Mouse (Mus musculus): ENCODE data around the gene Snx14. TPM values are rescaled to one million over a fixed set of nuclear protein-coding genes. Genes with fewer than 3 reads are reported as not detected.
A peak's percentile ranks its signal among the peaks of the same experiment; 100 is the strongest.

Snx14 gene
- polyA plus RNA-seq, 1 experiment from 2014 or later = 19.8 TPM

GRCm38 (mm10) chr9:88438237-88438554, 562 bp downstream of the Snx14 start:
- peak overlapping the region; percentile 82 for H3K9ac ChIP-seq (ENCODE audit: low read length)
- no peak for DNase-seq (ENCODE audit: low spot score)

GRCm38 (mm10) chr9:88437342-88438236, 1.2 kb downstream of the Snx14 start:
- Histone ChIP-seq H3K4me1 (replicated peaks; ENCODE audit: control insufficient read depth, insufficient read depth) (no peaks in the 10 kb centered on the region), H3K9me3 (ENCODE audit: control insufficient read depth, low read length) (no peaks in the 10 kb centered on the region), H3K4me2 (replicated peaks; ENCODE audit: low read depth) (peak overlapping the region; percentile 92), H3K27me3 (ENCODE audit: control insufficient read depth, insufficient read depth, low read length) (no peaks in the 10 kb centered on the region), H3K9ac (ENCODE audit: low read length) (peak overlapping the region; percentile 82; the same call in 1 of the 2 replicates), H3K4me3 (ENCODE audit: low read depth, low read length) (peak overlapping the region; percentile 93), H3K36me3 (ENCODE audit: control insufficient read depth, insufficient read depth, low read length) (no peaks in the 10 kb centered on the region), H3K27ac (replicated peaks) (no peak overlapping the region)
- TF ChIP-seq CTCF (IDR thresholded peaks at IDR 0.05; ENCODE audit: low read depth) (no peak), EP300 (optimal IDR thresholded peaks at IDR 0.05) (no peak)
- DNase-seq (ENCODE audit: low spot score) = no peak
- WGBS = 33% methylated on average over 10 of the region's 10 CpGs
- ATAC-seq (ENCODE audit: low FRiP score, low TSS enrichment) = no peak

More at GRCm38 (mm10) chr9:88438237-88438554, 562 bp downstream of the Snx14 start:
- H3K4me2 ChIP-seq (replicated peaks; ENCODE audit: low read depth) = peak overlapping the region; percentile 92
- H3K27me3 ChIP-seq (ENCODE audit: control insufficient read depth, insufficient read depth, low read length) = no peaks in the 10 kb centered on the region
- peak overlapping the region; percentile 95 for H3K27ac ChIP-seq (replicated peaks)
- H3K36me3 ChIP-seq (ENCODE audit: control insufficient read depth, insufficient read depth, low read length) = no peaks in the 10 kb centered on the region
- TF ChIP-seq CTCF (IDR thresholded peaks at IDR 0.05; ENCODE audit: low read depth) = no peak
- TF ChIP-seq EP300 (optimal IDR thresholded peaks at IDR 0.05) = no peak
- peak overlapping the region; percentile 93 for H3K4me3 ChIP-seq (ENCODE audit: low read depth, low read length)
- H3K4me1 ChIP-seq (replicated peaks; ENCODE audit: control insufficient read depth, insufficient read depth) = no peaks in the 10 kb centered on the region
- H3K9me3 ChIP-seq (ENCODE audit: control insufficient read depth, low read length) = no peaks in the 10 kb centered on the region
- under 1% methylated on average over 15 of the region's 15 CpGs for WGBS
- ATAC-seq (ENCODE audit: low FRiP score, low TSS enrichment) = no peak; the same call in 1 of the 2 replicates

- Histone ChIP-seq H3K4me2 (replicated peaks; ENCODE audit: low read depth) (no peak overlapping the region), H3K36me3 (ENCODE audit: control insufficient read depth, insufficient read depth, low read length) (no peaks in the 10 kb centered on the region; the same call in 1 of the 2 replicates), H3K9me3 (ENCODE audit: control insufficient read depth, low read length) (no peaks in the 10 kb centered on the region), H3K27me3 (ENCODE audit: control insufficient read depth, insufficient read depth, low read length) (no peaks in the 10 kb centered on the region), H3K4me1 (replicated peaks; ENCODE audit: control insufficient read depth, insufficient read depth) (no peaks in the 10 kb centered on the region), H3K27ac (replicated peaks) (no peak overlapping the region), H3K9ac (ENCODE audit: low read length) (no peak overlapping the region), H3K4me3 (ENCODE audit: low read depth, low read length) (no peak overlapping the region)
- ATAC-seq (ENCODE audit: low FRiP score, low TSS enrichment) = no peak
- WGBS = 80% methylated on average over 2 of the region's 2 CpGs
- no peak for DNase-seq (ENCODE audit: low spot score)
- TF ChIP-seq CTCF (IDR thresholded peaks at IDR 0.05; ENCODE audit: low read depth) (no peak), EP300 (optimal IDR thresholded peaks at IDR 0.05) (no peak)
Observed at GRCm38 (mm10) chr9:88424356-88424755, 14.4 kb downstream of the Snx14 start.

- Histone ChIP-seq H3K9me3 (ENCODE audit: control insufficient read depth, low read length) (no peaks in the 10 kb centered on the region), H3K4me2 (replicated peaks; ENCODE audit: low read depth) (no peak overlapping the region), H3K27me3 (ENCODE audit: control insufficient read depth, insufficient read depth, low read length) (no peaks in the 10 kb centered on the region), H3K4me3 (ENCODE audit: low read depth, low read length) (no peak overlapping the region), H3K9ac (ENCODE audit: low read length) (no peak overlapping the region), H3K27ac (replicated peaks) (no peak overlapping the region), H3K36me3 (ENCODE audit: control insufficient read depth, insufficient read depth, low read length) (no peaks in the 10 kb centered on the region; the same call in 1 of the 2 replicates), H3K4me1 (replicated peaks; ENCODE audit: control insufficient read depth, insufficient read depth) (no peaks in the 10 kb centered on the region)
- DNase-seq (ENCODE audit: low spot score) = no peak
- WGBS = 97% methylated on average over 4 of the region's 4 CpGs
- ATAC-seq (ENCODE audit: low FRiP score, low TSS enrichment) = no peak
- TF ChIP-seq CTCF (IDR thresholded peaks at IDR 0.05; ENCODE audit: low read depth) (peak; percentile 19; the same call in 1 of the 2 replicates), EP300 (optimal IDR thresholded peaks at IDR 0.05) (no peak)
Observed at GRCm38 (mm10) chr9:88422428-88422827, 16.3 kb downstream of the Snx14 start.

GRCm38 (mm10) chr9:88416752-88417151, 22.0 kb downstream of the Snx14 start:
- no peak overlapping the region for H3K4me3 ChIP-seq (ENCODE audit: low read depth, low read length)
- no peaks in the 10 kb centered on the region; the same call in 1 of the 2 replicates for H3K36me3 ChIP-seq (ENCODE audit: control insufficient read depth, insufficient read depth, low read length)
- H3K9me3 ChIP-seq (ENCODE audit: control insufficient read depth, low read length) = no peaks in the 10 kb centered on the region
- DNase-seq (ENCODE audit: low spot score) = no peak
- no peaks in the 10 kb centered on the region for H3K4me1 ChIP-seq (replicated peaks; ENCODE audit: control insufficient read depth, insufficient read depth)
- H3K27ac ChIP-seq (replicated peaks) = no peak overlapping the region
- H3K27me3 ChIP-seq (ENCODE audit: control insufficient read depth, insufficient read depth, low read length) = no peaks in the 10 kb centered on the region
- no peak overlapping the region for H3K9ac ChIP-seq (ENCODE audit: low read length)
- no peak for ATAC-seq (ENCODE audit: low FRiP score, low TSS enrichment)
- H3K4me2 ChIP-seq (replicated peaks; ENCODE audit: low read depth) = no peak overlapping the region
- TF ChIP-seq CTCF (IDR thresholded peaks at IDR 0.05; ENCODE audit: low read depth) (no peak), EP300 (optimal IDR thresholded peaks at IDR 0.05) (no peak)
- WGBS = 44% methylated on average over 1 of the region's 1 CpGs

- H3K4me3 ChIP-seq (ENCODE audit: low read depth, low read length) = no peak overlapping the region
Observed at GRCm38 (mm10) chr9:88409978-88410377, 28.8 kb downstream of the Snx14 start.

More at GRCm38 (mm10) chr9:88409978-88410377, 28.8 kb downstream of the Snx14 start:
- no peak overlapping the region for H3K4me2 ChIP-seq (replicated peaks; ENCODE audit: low read depth)
- WGBS = 80% methylated on average over 2 of the region's 2 CpGs
- no peak overlapping the region for H3K9ac ChIP-seq (ENCODE audit: low read length)
- no peaks in the 10 kb centered on the region for H3K27me3 ChIP-seq (ENCODE audit: control insufficient read depth, insufficient read depth, low read length)
- TF ChIP-seq EP300 (optimal IDR thresholded peaks at IDR 0.05) (no peak), CTCF (IDR thresholded peaks at IDR 0.05; ENCODE audit: low read depth) (no peak)
- H3K36me3 ChIP-seq (ENCODE audit: control insufficient read depth, insufficient read depth, low read length) = no peaks in the 10 kb centered on the region
- H3K9me3 ChIP-seq (ENCODE audit: control insufficient read depth, low read length) = no peaks in the 10 kb centered on the region
- no peak for DNase-seq (ENCODE audit: low spot score)
- ATAC-seq (ENCODE audit: low FRiP score, low TSS enrichment) = no peak
- H3K27ac ChIP-seq (replicated peaks) = no peak overlapping the region
- no peaks in the 10 kb centered on the region for H3K4me1 ChIP-seq (replicated peaks; ENCODE audit: control insufficient read depth, insufficient read depth)
